Mouse (Mus musculus): ENCODE data around the gene Stx6. TPM values are rescaled to one million over a fixed set of nuclear protein-coding genes. Genes with fewer than 3 reads are reported as not detected.
A peak's percentile ranks its signal among the peaks of the same experiment; 100 is the strongest.

The Stx6 gene
- 10 to 100 TPM; 12.1 to 14.6 (median 13.0) TPM for total RNA-seq (2022)

- peak; percentile 95 to 97 for DNase-seq (ENCODE audit: low spot score in 2 of 2)
Measured at GRCm38 (mm10) chr1:155158141-155158969, at the start of gene Stx6. TSS of gene Stx6 (plus strand) at chr1:155158715.

- DNase-seq (ENCODE audit: low spot score in 2 of 2), result no peak
Measured at GRCm38 (mm10) chr1:155109387-155110350, 48.8 kb upstream of the Stx6 start.

GRCm38 (mm10) chr1:155111491-155111890, 47.0 kb upstream of the Stx6 start:
- DNase-seq (ENCODE audit: low spot score in 2 of 2), result no peak

- DNase-seq (ENCODE audit: low spot score in 2 of 2), result no peak
Measured at GRCm38 (mm10) chr1:155112118-155112517, 46.4 kb upstream of the Stx6 start.

GRCm38 (mm10) chr1:155112875-155113274, 45.6 kb upstream of the Stx6 start:
- no peak for DNase-seq (ENCODE audit: low spot score in 2 of 2)

- no peak for DNase-seq (ENCODE audit: low spot score in 2 of 2)
Measured at GRCm38 (mm10) chr1:155113946-155114345, 44.6 kb upstream of the Stx6 start.

GRCm38 (mm10) chr1:155119719-155120118, 38.8 kb upstream of the Stx6 start:
- no peak for DNase-seq (ENCODE audit: low spot score in 2 of 2)

GRCm38 (mm10) chr1:155121977-155122939, 36.3 kb upstream of the Stx6 start:
- peak; percentile 84 to 90 for DNase-seq (ENCODE audit: low spot score in 2 of 2)

GRCm38 (mm10) chr1:155124397-155124796, 34.1 kb upstream of the Stx6 start:
- peak in 1 of 2 experiments; percentile 33 for DNase-seq (ENCODE audit: low spot score in 2 of 2)

- DNase-seq (ENCODE audit: low spot score in 2 of 2), result no peak
Measured at GRCm38 (mm10) chr1:155126716-155127115, 31.8 kb upstream of the Stx6 start.

GRCm38 (mm10) chr1:155127429-155127934, 31.0 kb upstream of the Stx6 start:
- no peak for DNase-seq (ENCODE audit: low spot score in 2 of 2)

- DNase-seq (ENCODE audit: low spot score in 2 of 2), result no peak
Measured at GRCm38 (mm10) chr1:155134866-155135265, 23.6 kb upstream of the Stx6 start.

- DNase-seq (ENCODE audit: low spot score in 2 of 2), result peak; percentile 29 to 61
Measured at GRCm38 (mm10) chr1:155138795-155139194, 19.7 kb upstream of the Stx6 start.

GRCm38 (mm10) chr1:155140076-155140475, 18.4 kb upstream of the Stx6 start:
- DNase-seq (ENCODE audit: low spot score in 2 of 2), result peak; percentile 28 to 35

- DNase-seq (ENCODE audit: low spot score in 2 of 2), result no peak
Measured at GRCm38 (mm10) chr1:155145620-155146019, 12.9 kb upstream of the Stx6 start.

- DNase-seq (ENCODE audit: low spot score in 2 of 2), result peak; percentile 19 to 42
Measured at GRCm38 (mm10) chr1:155146572-155146980, 11.9 kb upstream of the Stx6 start, which contains the start of gene Mr1. TSS of gene Mr1 (minus strand) at chr1:155146814.

- no peak for DNase-seq (ENCODE audit: low spot score in 2 of 2)
Measured at GRCm38 (mm10) chr1:155147228-155147627, 11.3 kb upstream of the Stx6 start.

GRCm38 (mm10) chr1:155149403-155149802, 9.1 kb upstream of the Stx6 start:
- DNase-seq (ENCODE audit: low spot score in 2 of 2), result no peak

- no peak for DNase-seq (ENCODE audit: low spot score in 2 of 2)
Measured at GRCm38 (mm10) chr1:155150821-155151220, 7.7 kb upstream of the Stx6 start.

GRCm38 (mm10) chr1:155153906-155154305, 4.6 kb upstream of the Stx6 start:
- no peak for DNase-seq (ENCODE audit: low spot score in 2 of 2)

All from gastrocnemius, adult 8-10 months (tissue).